Mouse (Mus musculus): ENCODE results near the gene Dpp6. TPM values are rescaled to one million over a fixed set of nuclear protein-coding genes. Genes with fewer than 3 reads are reported as not detected.
A peak's percentile ranks its signal among the peaks of the same experiment; 100 is the strongest.

The Dpp6 gene
- polyA plus RNA-seq, 1 experiment from 2014 or later: 21.4 TPM

- Histone ChIP-seq H3K27me3 (no peaks in the 10 kb centered on the region), H3K9ac (replicated peaks) (no peak overlapping the region), H3K36me3 (no peaks in the 10 kb centered on the region), H3K9me3 (no peaks in the 10 kb centered on the region), H3K4me1 (peaks cover 6% of the 10 kb centered on the region; the same call in 1 of the 2 replicates), H3K4me3 (no peak overlapping the region), H3K27ac (replicated peaks) (no peak overlapping the region), H3K4me2 (replicated peaks) (no peak overlapping the region)
- no peak for ATAC-seq (ENCODE audit: low FRiP score, low read depth)
- WGBS: 89% methylated on average over 4 of the region's 4 CpGs
These were observed 899.0 kb downstream of the Dpp6 start for GRCm38 (mm10) chr5:27716026-27716425.

GRCm38 (mm10) chr5:27717301-27717700, 900.3 kb downstream of the Dpp6 start:
- H3K27ac ChIP-seq (replicated peaks): no peak overlapping the region
- no peaks in the 10 kb centered on the region for H3K9me3 ChIP-seq
- no peaks in the 10 kb centered on the region for H3K27me3 ChIP-seq
- H3K4me1 ChIP-seq: no peaks in the 10 kb centered on the region
- H3K4me2 ChIP-seq (replicated peaks): no peak overlapping the region
- H3K36me3 ChIP-seq: no peaks in the 10 kb centered on the region
- no peak overlapping the region for H3K9ac ChIP-seq (replicated peaks)
- no peak overlapping the region for H3K4me3 ChIP-seq
- ATAC-seq (ENCODE audit: low FRiP score, low read depth): no peak

GRCm38 (mm10) chr5:27719311-27719710, 902.3 kb downstream of the Dpp6 start:
- no peaks in the 10 kb centered on the region for H3K36me3 ChIP-seq
- no peak overlapping the region for H3K9ac ChIP-seq (replicated peaks)
- no peak overlapping the region for H3K27ac ChIP-seq (replicated peaks)
- H3K4me1 ChIP-seq: no peaks in the 10 kb centered on the region
- 81% methylated on average over 2 of the region's 2 CpGs for WGBS
- H3K4me2 ChIP-seq (replicated peaks): no peak overlapping the region
- H3K4me3 ChIP-seq: no peak overlapping the region
- ATAC-seq (ENCODE audit: low FRiP score, low read depth): no peak
- H3K27me3 ChIP-seq: no peaks in the 10 kb centered on the region
- no peaks in the 10 kb centered on the region for H3K9me3 ChIP-seq

- H3K9me3 ChIP-seq: no peaks in the 10 kb centered on the region
- H3K4me1 ChIP-seq: no peaks in the 10 kb centered on the region
- no peak for ATAC-seq (ENCODE audit: low FRiP score, low read depth)
- no peak overlapping the region for H3K27ac ChIP-seq (replicated peaks)
- no peak overlapping the region for H3K4me2 ChIP-seq (replicated peaks)
- no peaks in the 10 kb centered on the region for H3K27me3 ChIP-seq
- H3K36me3 ChIP-seq: 0 out of 2 replicates have a peak, but pooled peaks cover 3% of the 10 kb centered on the region
- 31% methylated on average over 2 of the region's 2 CpGs for WGBS
- no peak overlapping the region for H3K4me3 ChIP-seq
- H3K9ac ChIP-seq (replicated peaks): no peak overlapping the region
These were observed 907.5 kb downstream of the Dpp6 start for GRCm38 (mm10) chr5:27724460-27724859.

- Histone ChIP-seq H3K4me1 (no peaks in the 10 kb centered on the region), H3K9ac (replicated peaks) (no peak overlapping the region), H3K4me3 (no peak overlapping the region), H3K4me2 (replicated peaks) (no peak overlapping the region), H3K36me3 (0 out of 2 replicates have a peak, but pooled peaks cover 3% of the 10 kb centered on the region), H3K27ac (replicated peaks) (no peak overlapping the region), H3K9me3 (no peaks in the 10 kb centered on the region), H3K27me3 (no peaks in the 10 kb centered on the region)
- WGBS: 86% methylated on average over 5 of the region's 5 CpGs
- no peak for ATAC-seq (ENCODE audit: low FRiP score, low read depth)
These were observed 913.7 kb downstream of the Dpp6 start for GRCm38 (mm10) chr5:27730666-27731065.

DNA sequence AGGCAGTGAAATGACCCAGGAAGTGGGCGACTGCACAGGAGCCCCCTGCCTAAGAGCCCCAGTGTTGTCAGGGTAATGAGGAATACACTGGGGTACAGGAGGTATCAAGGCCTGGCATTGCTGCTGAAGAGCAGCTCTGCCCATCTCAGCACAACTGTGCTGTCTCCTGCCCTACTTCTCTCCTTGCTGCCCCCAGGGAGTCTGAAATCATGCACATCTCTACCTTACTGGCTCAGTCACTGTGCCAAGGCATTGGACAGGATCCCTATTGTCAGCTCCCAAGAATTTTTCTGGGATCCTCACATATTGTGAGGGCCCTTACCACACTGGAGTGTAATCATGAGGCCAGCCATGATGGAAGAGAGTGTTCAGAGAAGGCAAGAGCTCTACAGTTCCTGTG, 914.4 kb downstream of the Dpp6 start:
- Histone ChIP-seq H3K9me3 (no peaks in the 10 kb centered on the region), H3K9ac (replicated peaks) (no peak overlapping the region), H3K27me3 (no peaks in the 10 kb centered on the region)

DNA sequence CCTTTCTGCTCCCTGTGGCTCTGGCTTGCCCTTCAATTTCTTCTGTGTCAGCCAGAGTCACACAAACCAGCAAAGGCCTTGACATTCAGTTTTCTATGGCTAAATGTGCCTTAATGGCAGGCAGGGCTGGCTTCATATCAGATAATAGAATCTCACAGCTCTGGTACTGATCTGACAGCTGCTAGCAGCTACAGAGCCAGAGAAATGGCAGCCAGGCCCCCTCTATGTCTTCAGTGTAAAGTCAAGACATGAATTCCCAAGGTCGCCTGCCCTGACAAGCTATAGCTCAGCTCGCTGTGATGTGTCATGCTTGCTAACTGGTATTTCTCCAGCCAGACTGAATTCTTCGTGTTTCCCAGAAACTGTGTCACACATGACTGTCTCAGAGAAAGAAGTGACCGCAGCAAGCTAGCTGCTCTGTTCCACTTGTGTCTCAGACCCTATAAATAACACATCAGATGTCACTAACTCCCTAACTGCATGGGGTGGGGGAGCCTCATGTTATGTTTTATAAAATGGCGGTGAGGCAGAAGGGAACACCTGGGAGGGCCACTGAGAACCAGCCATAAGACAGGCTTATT, 915.4 kb downstream of the Dpp6 start:
- Histone ChIP-seq H3K4me1 (no peaks in the 10 kb centered on the region), H3K36me3 (0 out of 2 replicates have a peak, but pooled peaks cover 3% of the 10 kb centered on the region), H3K27me3 (no peaks in the 10 kb centered on the region), H3K4me2 (replicated peaks) (no peak overlapping the region), H3K27ac (replicated peaks) (peak overlapping the region; percentile 25; the same call in 1 of the 2 replicates), H3K9me3 (no peaks in the 10 kb centered on the region), H3K9ac (replicated peaks) (no peak overlapping the region), H3K4me3 (no peak overlapping the region)
- 76% methylated on average over 5 of the region's 5 CpGs for WGBS
- no peak for ATAC-seq (ENCODE audit: low FRiP score, low read depth)

More for the DNA sequence above, 914.4 kb downstream of the Dpp6 start:
- Histone ChIP-seq H3K4me2 (replicated peaks) (no peak overlapping the region), H3K4me3 (no peak overlapping the region), H3K27ac (replicated peaks) (no peak overlapping the region), H3K4me1 (no peaks in the 10 kb centered on the region), H3K36me3 (0 out of 2 replicates have a peak, but pooled peaks cover 3% of the 10 kb centered on the region)
- ATAC-seq (ENCODE audit: low FRiP score, low read depth): no peak
- 83% methylated on average over 1 of the region's 1 CpGs for WGBS

- Histone ChIP-seq H3K9ac (replicated peaks) (no peak overlapping the region), H3K9me3 (no peaks in the 10 kb centered on the region), H3K27me3 (no peaks in the 10 kb centered on the region), H3K4me2 (replicated peaks) (no peak overlapping the region), H3K36me3 (peaks cover 16% of the 10 kb centered on the region), H3K27ac (replicated peaks) (no peak overlapping the region), H3K4me3 (no peak overlapping the region), H3K4me1 (no peaks in the 10 kb centered on the region)
- ATAC-seq (ENCODE audit: low FRiP score, low read depth): no peak
- WGBS: 10% methylated on average over 3 of the region's 3 CpGs
These were observed 920.2 kb downstream of the Dpp6 start for GRCm38 (mm10) chr5:27737168-27737567.

- no peaks in the 10 kb centered on the region for H3K27me3 ChIP-seq
- no peak overlapping the region for H3K27ac ChIP-seq (replicated peaks)
- peaks cover 36% of the 10 kb centered on the region for H3K36me3 ChIP-seq
- H3K9ac ChIP-seq (replicated peaks): no peak overlapping the region
- H3K9me3 ChIP-seq: no peaks in the 10 kb centered on the region
- H3K4me1 ChIP-seq: no peaks in the 10 kb centered on the region
- H3K4me3 ChIP-seq: no peak overlapping the region
- H3K4me2 ChIP-seq (replicated peaks): no peak overlapping the region
- ATAC-seq (ENCODE audit: low FRiP score, low read depth): no peak
- WGBS: 87% methylated on average over 6 of the region's 6 CpGs
These were observed 922.2 kb downstream of the Dpp6 start for GRCm38 (mm10) chr5:27739216-27739615.

GRCm38 (mm10) chr5:27744944-27745343, 927.9 kb downstream of the Dpp6 start:
- no peak overlapping the region for H3K27ac ChIP-seq (replicated peaks)
- no peak overlapping the region for H3K4me2 ChIP-seq (replicated peaks)
- whole genome bisulfite sequencing: 96% methylated on average over 1 of the region's 1 CpGs
- H3K4me1 ChIP-seq: no peaks in the 10 kb centered on the region
- peaks cover 68% of the 10 kb centered on the region for H3K36me3 ChIP-seq
- no peaks in the 10 kb centered on the region for H3K9me3 ChIP-seq
- no peaks in the 10 kb centered on the region for H3K27me3 ChIP-seq
- no peak for ATAC-seq (ENCODE audit: low FRiP score, low read depth)
- no peak overlapping the region for H3K4me3 ChIP-seq
- H3K9ac ChIP-seq (replicated peaks): no peak overlapping the region

DNA sequence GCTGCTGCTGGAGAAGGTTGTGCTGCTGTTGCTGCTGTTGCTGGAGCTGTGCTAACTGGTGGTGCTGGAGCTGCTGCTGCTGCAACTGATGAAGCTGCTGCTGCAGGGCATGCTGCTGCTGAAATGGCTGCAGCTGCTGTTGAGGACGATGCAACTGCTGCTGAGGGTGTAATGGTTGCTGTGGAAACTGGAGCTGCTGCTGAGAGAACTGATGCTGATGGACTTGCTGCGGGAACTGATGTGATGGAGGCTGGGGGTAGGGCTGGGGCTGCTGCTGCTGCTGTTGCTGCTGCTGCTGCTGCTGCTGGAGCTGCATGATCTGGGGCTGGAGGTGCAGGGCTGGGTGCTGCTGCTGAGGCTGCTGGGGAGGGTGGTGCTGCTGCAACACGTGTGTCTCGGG, 948.8 kb downstream of the Dpp6 start:
- Histone ChIP-seq H3K27ac (replicated peaks) (no peak overlapping the region; the same call in 1 of the 2 replicates), H3K4me1 (peaks cover 2% of the 10 kb centered on the region; the same call in 1 of the 2 replicates), H3K9ac (replicated peaks) (no peak overlapping the region), H3K9me3 (no peaks in the 10 kb centered on the region), H3K36me3 (peaks cover 91% of the 10 kb centered on the region), H3K27me3 (no peaks in the 10 kb centered on the region), H3K4me3 (no peak overlapping the region), H3K4me2 (replicated peaks) (no peak overlapping the region)
- WGBS: 67% methylated on average over 4 of the region's 4 CpGs
- no peak for ATAC-seq (ENCODE audit: low FRiP score, low read depth)

- Histone ChIP-seq H3K9me3 (no peaks in the 10 kb centered on the region), H3K27me3 (no peaks in the 10 kb centered on the region), H3K4me3 (no peak overlapping the region), H3K4me2 (replicated peaks) (no peak overlapping the region), H3K36me3 (peaks cover 91% of the 10 kb centered on the region), H3K4me1 (peaks cover 2% of the 10 kb centered on the region; the same call in 1 of the 2 replicates), H3K27ac (replicated peaks) (peak overlapping the region; percentile 40), H3K9ac (replicated peaks) (no peak overlapping the region)
- ATAC-seq (ENCODE audit: low FRiP score, low read depth): no peak
- 67% methylated on average over 5 of the region's 5 CpGs for WGBS
These were observed 950.9 kb downstream of the Dpp6 start for GRCm38 (mm10) chr5:27767948-27768347.

All from midbrain, embryonic 12.5 days (tissue).